Mouse (Mus musculus): ENCODE results near the gene Exoc8. TPM values are rescaled to one million over a fixed set of nuclear protein-coding genes. Genes with fewer than 3 reads are reported as not detected.

The Exoc8 gene
- polyA plus RNA-seq, 1 experiment from 2014 or later = 7.5 TPM

DNA sequence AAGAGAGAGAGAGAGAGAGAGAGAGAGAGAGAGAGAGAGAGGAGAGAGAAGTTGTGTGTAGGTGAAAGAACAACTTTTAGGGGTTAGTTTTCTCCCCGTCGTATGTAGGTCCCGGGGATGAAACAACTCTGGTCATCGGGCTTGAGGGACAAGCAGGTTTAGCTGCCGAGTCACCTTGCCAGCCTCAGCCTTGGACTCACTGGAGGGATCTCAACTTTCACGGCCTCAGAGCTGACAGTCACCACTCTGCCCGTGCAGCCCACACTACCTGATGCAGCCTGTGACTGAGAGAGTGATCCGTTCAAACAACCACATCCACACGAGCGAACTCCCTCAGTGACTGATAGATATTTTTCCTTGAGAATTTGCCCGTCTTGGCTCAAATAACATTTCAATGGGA lies 31.5 kb upstream of the Exoc8 start:
- Histone ChIP-seq H3K4me3 (ENCODE audit: low read depth, low read length) (no peak overlapping the region), H3K27me3 (replicated peaks; ENCODE audit: control insufficient read depth, insufficient read depth, low read length) (no peaks in the 10 kb centered on the region), H3K36me3 (ENCODE audit: control insufficient read depth, insufficient read depth, low read length) (no peaks in the 10 kb centered on the region), H3K9ac (ENCODE audit: low read length) (no peak overlapping the region), H3K4me2 (ENCODE audit: low read length) (no peak overlapping the region), H3K9me3 (ENCODE audit: control insufficient read depth, low read length) (no peaks in the 10 kb centered on the region), H3K27ac (ENCODE audit: low read depth) (no peak overlapping the region), H3K4me1 (replicated peaks; ENCODE audit: control insufficient read depth, insufficient read depth, low read length) (peaks cover 16% of the 10 kb centered on the region; the same call in 1 of the 2 replicates)
- no peak for DNase-seq (ENCODE audit: low spot score)
- 83% methylated on average over 11 of the region's 11 CpGs for WGBS
- ATAC-seq (replicated peaks; ENCODE audit: low FRiP score, low TSS enrichment, low read depth) = no peak

DNA sequence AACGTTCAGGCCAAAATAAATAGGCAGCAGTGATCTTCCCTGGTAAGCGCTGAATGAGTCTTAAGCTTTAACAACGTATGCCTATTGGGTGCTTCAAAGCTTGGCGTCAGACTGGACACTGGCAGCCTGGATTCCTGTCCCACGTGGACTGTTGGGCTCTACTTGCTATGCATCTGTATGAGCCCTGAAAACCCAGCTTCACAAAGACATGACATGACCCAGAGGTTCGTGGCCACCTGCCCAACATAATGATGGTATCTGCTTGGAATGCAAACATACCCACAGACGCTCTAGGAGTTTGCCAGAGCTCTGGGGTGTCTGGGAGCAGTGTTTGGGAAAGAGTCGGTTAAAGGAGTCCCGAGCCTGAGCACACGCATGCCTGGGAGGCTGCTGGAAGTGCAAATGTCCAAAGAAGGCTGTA lies 28.9 kb upstream of the Exoc8 start:
- peak; percentile 40; the same call in 1 of the 2 replicates for ATAC-seq (replicated peaks; ENCODE audit: low FRiP score, low TSS enrichment, low read depth)
- Histone ChIP-seq H3K27me3 (replicated peaks; ENCODE audit: control insufficient read depth, insufficient read depth, low read length) (no peaks in the 10 kb centered on the region), H3K9ac (ENCODE audit: low read length) (no peak overlapping the region), H3K27ac (ENCODE audit: low read depth) (peak overlapping the region; percentile 64), H3K4me3 (ENCODE audit: low read depth, low read length) (no peak overlapping the region), H3K4me2 (ENCODE audit: low read length) (no peak overlapping the region), H3K9me3 (ENCODE audit: control insufficient read depth, low read length) (no peaks in the 10 kb centered on the region), H3K36me3 (ENCODE audit: control insufficient read depth, insufficient read depth, low read length) (no peaks in the 10 kb centered on the region), H3K4me1 (replicated peaks; ENCODE audit: control insufficient read depth, insufficient read depth, low read length) (peaks cover 24% of the 10 kb centered on the region)
- 34% methylated on average over 10 of the region's 10 CpGs for WGBS
- no peak for DNase-seq (ENCODE audit: low spot score)

DNA sequence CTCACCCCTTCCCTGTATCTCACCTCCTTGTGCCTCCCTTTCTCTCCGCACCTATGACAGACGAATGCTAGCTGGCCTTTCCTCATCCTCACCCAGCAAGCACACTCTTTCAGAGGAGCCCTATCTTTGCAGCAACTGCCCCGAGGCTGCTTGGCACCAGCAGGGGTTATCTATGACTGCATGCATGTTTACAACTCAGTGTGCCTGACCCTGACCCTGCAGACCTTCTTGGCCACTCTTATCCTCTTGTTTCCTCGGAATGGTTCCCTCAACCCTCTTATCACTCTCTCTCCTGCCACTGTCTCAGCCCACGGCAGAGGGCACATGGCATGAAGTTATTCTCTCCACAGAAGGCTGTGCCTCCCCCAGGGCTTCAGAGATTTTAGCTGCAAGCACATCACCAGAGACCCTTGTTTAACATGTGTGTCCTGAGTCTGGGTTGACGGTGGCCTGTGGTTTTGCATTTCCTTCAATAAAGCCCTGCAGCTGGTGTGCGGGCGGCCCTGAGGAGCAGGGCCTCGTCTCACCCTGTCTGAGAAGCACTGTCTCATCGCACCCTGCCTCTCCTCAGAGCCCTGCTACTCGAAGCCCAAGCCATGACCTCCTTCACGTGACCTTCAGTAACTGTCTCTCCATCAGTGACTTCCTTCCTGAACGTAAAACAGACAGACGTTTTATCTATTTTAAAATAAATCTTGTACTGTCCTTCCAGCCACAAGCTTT lies 28.2 kb upstream of the Exoc8 start:
- H3K9me3 ChIP-seq (ENCODE audit: control insufficient read depth, low read length) = no peaks in the 10 kb centered on the region
- no peak for ATAC-seq (replicated peaks; ENCODE audit: low FRiP score, low TSS enrichment, low read depth)
- H3K9ac ChIP-seq (ENCODE audit: low read length) = no peak overlapping the region
- H3K27ac ChIP-seq (ENCODE audit: low read depth) = peak overlapping the region; percentile 64
- H3K36me3 ChIP-seq (ENCODE audit: control insufficient read depth, insufficient read depth, low read length) = no peaks in the 10 kb centered on the region
- H3K27me3 ChIP-seq (replicated peaks; ENCODE audit: control insufficient read depth, insufficient read depth, low read length) = no peaks in the 10 kb centered on the region
- H3K4me3 ChIP-seq (ENCODE audit: low read depth, low read length) = no peak overlapping the region
- 43% methylated on average over 14 of the region's 14 CpGs for WGBS
- DNase-seq (ENCODE audit: low spot score) = no peak
- no peak overlapping the region for H3K4me2 ChIP-seq (ENCODE audit: low read length)
- H3K4me1 ChIP-seq (replicated peaks; ENCODE audit: control insufficient read depth, insufficient read depth, low read length) = peaks cover 24% of the 10 kb centered on the region

DNA sequence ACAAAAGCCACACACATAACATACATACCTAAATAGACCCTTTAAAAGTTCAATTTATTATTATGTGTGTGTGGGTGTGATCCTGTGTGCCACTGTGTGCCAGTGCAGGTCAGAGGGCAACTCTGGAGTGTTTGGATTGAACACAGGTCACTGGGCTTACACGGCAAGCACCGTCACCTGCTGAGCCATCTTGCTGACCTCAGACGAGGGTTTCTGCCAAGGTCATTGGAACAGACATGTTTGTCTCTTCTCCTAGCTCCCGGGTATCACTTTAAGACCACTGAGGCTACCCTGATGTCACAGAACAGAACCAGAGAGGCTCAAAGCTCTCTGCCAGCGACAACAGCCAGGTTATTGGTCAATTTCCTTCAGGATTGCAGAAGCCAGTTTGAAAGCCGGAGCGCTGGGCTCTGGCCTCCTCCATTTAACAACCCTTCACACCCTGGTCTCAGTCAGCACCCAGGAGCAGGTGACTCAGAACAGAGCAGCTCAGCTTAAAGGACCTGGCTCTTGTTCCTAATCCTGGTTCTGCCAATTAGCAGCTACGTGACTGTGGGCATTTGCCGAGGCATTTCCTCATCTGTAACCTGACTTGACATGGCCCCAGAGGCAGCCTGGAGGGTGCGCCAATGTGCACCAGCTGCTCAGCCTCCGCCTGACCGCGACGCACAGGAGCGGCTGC lies 26.6 kb upstream of the Exoc8 start:
- ATAC-seq (replicated peaks; ENCODE audit: low FRiP score, low TSS enrichment, low read depth) (no peak), DNase-seq (ENCODE audit: low spot score) (no peak)
- H3K27me3 ChIP-seq (replicated peaks; ENCODE audit: control insufficient read depth, insufficient read depth, low read length) = no peaks in the 10 kb centered on the region
- no peaks in the 10 kb centered on the region for H3K36me3 ChIP-seq (ENCODE audit: control insufficient read depth, insufficient read depth, low read length)
- H3K9me3 ChIP-seq (ENCODE audit: control insufficient read depth, low read length) = no peaks in the 10 kb centered on the region
- no peak overlapping the region for H3K27ac ChIP-seq (ENCODE audit: low read depth)
- WGBS = 87% methylated on average over 15 of the region's 15 CpGs
- no peak overlapping the region for H3K4me3 ChIP-seq (ENCODE audit: low read depth, low read length)
- peaks cover 24% of the 10 kb centered on the region for H3K4me1 ChIP-seq (replicated peaks; ENCODE audit: control insufficient read depth, insufficient read depth, low read length)
- H3K9ac ChIP-seq (ENCODE audit: low read length) = no peak overlapping the region
- no peak overlapping the region for H3K4me2 ChIP-seq (ENCODE audit: low read length)

DNA sequence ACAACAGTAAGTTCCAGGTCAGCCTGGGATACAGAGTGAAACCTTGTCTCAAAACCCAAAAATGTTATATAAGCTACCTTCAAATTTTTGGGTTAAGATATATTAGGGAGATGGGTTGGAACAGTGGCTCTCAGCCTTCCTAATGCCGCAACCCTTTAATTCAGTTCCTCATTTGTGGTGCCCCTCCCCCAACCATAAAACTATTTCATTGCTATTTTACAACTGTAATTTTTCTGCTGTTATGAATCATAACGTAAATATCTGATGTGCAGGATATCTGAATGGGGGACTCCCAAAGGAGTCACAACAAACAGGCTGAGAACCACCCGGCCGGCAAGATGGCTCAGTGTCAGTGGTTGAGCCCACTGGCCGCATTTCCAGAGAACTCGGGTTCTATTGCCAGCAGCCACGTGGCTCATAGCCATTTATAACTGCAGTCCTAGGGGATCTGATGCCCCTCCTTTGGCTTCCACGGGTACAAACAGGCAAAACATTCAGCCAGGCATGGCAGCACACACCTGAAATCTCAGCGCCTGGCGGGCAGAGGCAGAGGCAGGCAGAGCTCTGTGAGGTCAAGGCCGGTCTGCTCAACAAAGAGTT lies 25.1 kb upstream of the Exoc8 start:
- H3K36me3 ChIP-seq (ENCODE audit: control insufficient read depth, insufficient read depth, low read length) = no peaks in the 10 kb centered on the region
- H3K4me2 ChIP-seq (ENCODE audit: low read length) = peak overlapping the region; percentile 2; the same call in 1 of the 2 replicates
- no peak overlapping the region for H3K4me3 ChIP-seq (ENCODE audit: low read depth, low read length)
- WGBS = 67% methylated on average over 11 of the region's 11 CpGs
- no peaks in the 10 kb centered on the region for H3K27me3 ChIP-seq (replicated peaks; ENCODE audit: control insufficient read depth, insufficient read depth, low read length)
- DNase-seq (ENCODE audit: low spot score) = no peak
- H3K9ac ChIP-seq (ENCODE audit: low read length) = no peak overlapping the region
- peaks cover 28% of the 10 kb centered on the region for H3K4me1 ChIP-seq (replicated peaks; ENCODE audit: control insufficient read depth, insufficient read depth, low read length)
- no peak for ATAC-seq (replicated peaks; ENCODE audit: low FRiP score, low TSS enrichment, low read depth)
- no peak overlapping the region for H3K27ac ChIP-seq (ENCODE audit: low read depth)
- H3K9me3 ChIP-seq (ENCODE audit: control insufficient read depth, low read length) = no peaks in the 10 kb centered on the region

DNA sequence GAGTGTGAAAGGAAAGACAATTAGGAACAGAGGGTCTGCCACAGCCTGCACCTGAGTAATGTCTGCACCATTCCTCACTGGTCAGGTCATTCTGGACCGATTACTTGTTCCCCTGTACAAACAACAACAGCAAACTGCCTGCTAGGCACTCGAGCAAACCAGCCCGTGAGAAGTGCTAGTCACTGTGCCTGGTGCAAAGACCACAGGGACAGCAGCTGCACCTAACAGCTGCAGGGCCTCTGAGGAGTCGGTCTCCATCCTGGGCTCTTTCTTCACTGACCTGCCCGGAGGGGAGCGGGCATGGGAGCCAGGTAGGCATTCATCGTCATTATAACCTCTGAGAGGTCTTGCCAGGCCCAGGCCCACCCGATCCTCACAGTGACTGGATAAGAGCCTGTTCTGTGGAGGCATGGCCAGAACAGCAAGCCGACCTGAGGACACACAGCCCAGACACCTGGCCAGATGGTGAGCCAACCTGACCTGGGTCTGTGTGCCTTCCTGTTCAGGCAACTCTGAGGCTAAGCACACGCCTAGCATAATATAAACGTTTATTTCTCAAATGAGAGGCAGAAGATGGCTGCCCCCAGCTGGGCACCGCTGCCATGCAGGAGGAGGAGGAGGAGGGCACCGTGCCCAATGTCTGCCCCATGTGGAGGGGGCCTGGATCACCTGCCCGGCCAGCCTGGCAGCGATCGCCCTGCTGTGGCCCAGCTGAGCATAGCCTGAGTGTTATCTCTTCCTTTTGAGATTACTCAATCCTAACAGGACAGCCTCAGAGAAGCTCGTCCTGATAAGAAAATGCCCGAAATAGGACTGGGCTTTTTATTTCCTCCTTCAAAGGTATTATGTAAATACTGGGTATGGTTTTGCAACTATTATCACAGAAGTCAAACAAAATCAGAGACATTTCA lies 24.1 kb upstream of the Exoc8 start:
- ATAC-seq (replicated peaks; ENCODE audit: low FRiP score, low TSS enrichment, low read depth) = peak; percentile 32; the same call in 1 of the 2 replicates
- no peak overlapping the region for H3K4me3 ChIP-seq (ENCODE audit: low read depth, low read length)
- H3K4me1 ChIP-seq (replicated peaks; ENCODE audit: control insufficient read depth, insufficient read depth, low read length) = peaks cover 26% of the 10 kb centered on the region
- no peaks in the 10 kb centered on the region for H3K9me3 ChIP-seq (ENCODE audit: control insufficient read depth, low read length)
- no peak overlapping the region for H3K27ac ChIP-seq (ENCODE audit: low read depth)
- no peaks in the 10 kb centered on the region for H3K27me3 ChIP-seq (replicated peaks; ENCODE audit: control insufficient read depth, insufficient read depth, low read length)
- no peaks in the 10 kb centered on the region for H3K36me3 ChIP-seq (ENCODE audit: control insufficient read depth, insufficient read depth, low read length)
- H3K4me2 ChIP-seq (ENCODE audit: low read length) = 0 out of 2 replicates have a peak overlapping the region, but pooled peaks have one; percentile 2
- no peak for DNase-seq (ENCODE audit: low spot score)
- H3K9ac ChIP-seq (ENCODE audit: low read length) = no peak overlapping the region
- WGBS = 51% methylated on average over 18 of the region's 18 CpGs

DNA sequence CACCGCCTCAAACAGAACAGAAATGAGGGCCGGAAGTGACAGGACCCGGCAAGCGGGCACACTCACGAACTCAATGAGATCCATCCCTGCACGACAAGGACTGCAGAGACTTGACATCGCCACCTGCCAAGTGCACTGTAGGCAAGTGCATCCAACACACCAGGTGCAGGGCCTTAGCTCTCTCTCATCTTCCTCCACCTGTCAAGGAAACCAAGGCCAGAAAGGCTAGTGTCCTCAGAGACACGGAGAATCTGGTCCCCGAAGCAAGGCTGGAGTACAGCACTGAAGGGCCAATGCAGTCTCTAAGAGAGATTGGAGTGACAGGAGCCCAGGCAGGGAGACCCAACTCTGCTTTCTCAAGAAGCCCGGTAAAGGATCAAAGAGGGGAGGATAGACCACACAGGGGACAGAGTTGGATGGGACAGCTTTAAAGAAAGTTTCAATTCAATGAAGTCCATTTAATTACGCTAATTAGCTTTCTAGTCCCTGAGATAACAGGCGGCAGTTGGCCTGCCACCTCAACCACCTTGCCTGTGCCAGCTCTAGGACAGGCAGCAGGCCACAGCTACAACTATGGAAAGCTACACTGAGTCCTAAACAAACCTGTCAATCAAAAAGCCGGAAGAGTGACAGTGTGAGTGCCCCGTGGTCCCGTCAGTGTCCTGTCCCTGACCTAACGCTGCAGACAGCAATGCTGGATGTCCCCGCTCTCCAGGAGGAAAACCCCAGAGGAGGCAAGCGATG lies 20.4 kb upstream of the Exoc8 start:
- Histone ChIP-seq H3K27me3 (replicated peaks; ENCODE audit: control insufficient read depth, insufficient read depth, low read length) (no peaks in the 10 kb centered on the region), H3K9ac (ENCODE audit: low read length) (no peak overlapping the region), H3K4me1 (replicated peaks; ENCODE audit: control insufficient read depth, insufficient read depth, low read length) (peaks cover 12% of the 10 kb centered on the region), H3K4me2 (ENCODE audit: low read length) (no peak overlapping the region), H3K36me3 (ENCODE audit: control insufficient read depth, insufficient read depth, low read length) (peaks cover 27% of the 10 kb centered on the region), H3K9me3 (ENCODE audit: control insufficient read depth, low read length) (no peaks in the 10 kb centered on the region), H3K4me3 (ENCODE audit: low read depth, low read length) (no peak overlapping the region), H3K27ac (ENCODE audit: low read depth) (no peak overlapping the region)
- ATAC-seq (replicated peaks; ENCODE audit: low FRiP score, low TSS enrichment, low read depth) (no peak), DNase-seq (ENCODE audit: low spot score) (no peak)
- 84% methylated on average over 18 of the region's 18 CpGs for WGBS

Measured in intestine, embryonic 14.5 days (tissue).